Mouse (Mus musculus): ENCODE results near the gene Timm8a2. TPM values are rescaled to one million over a fixed set of nuclear protein-coding genes. Genes with fewer than 3 reads are reported as not detected.

The Timm8a2 gene
- polyA plus RNA-seq, 1 experiment from 2014 or later = not detected

DNA sequence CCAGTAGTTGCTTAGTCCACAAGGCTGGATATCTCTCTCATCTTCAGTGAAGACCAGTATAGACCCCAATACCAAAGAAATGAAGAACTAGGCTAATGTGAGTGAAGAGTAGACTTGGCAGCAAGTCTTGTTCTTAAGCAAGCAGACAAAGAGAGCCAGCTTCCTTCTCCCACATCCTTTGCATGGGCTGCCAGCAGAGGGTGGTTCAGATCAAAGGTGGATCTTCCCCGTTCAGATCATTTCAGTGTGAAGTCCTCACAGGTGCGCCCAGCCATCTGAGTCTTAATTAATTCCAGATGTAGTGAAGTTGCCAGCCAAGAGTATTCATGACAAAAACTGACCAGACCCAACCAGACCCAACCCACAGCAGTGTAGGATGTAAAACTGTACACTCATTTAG lies 16.5 kb upstream of the Timm8a2 start:
- WGBS = 96% methylated on average over 2 of the region's 2 CpGs
- no peak overlapping the region for H3K9ac ChIP-seq (ENCODE audit: low read depth, low read length)
- H3K27ac ChIP-seq (ENCODE audit: low read length) = no peak overlapping the region
- H3K4me1 ChIP-seq (ENCODE audit: control insufficient read depth, insufficient read depth, low read length) = no peaks in the 10 kb centered on the region
- no peak overlapping the region for H3K4me2 ChIP-seq (ENCODE audit: low read length)
- H3K9me3 ChIP-seq (replicated peaks; ENCODE audit: control insufficient read depth, low read length, poor library complexity, severe bottlenecking) = no peaks in the 10 kb centered on the region
- no peaks in the 10 kb centered on the region for H3K27me3 ChIP-seq (ENCODE audit: control insufficient read depth, insufficient read depth, low read depth, low read length)
- H3K4me3 ChIP-seq (ENCODE audit: low read depth, low read length) = no peak overlapping the region
- ATAC-seq = no peak
- H3K36me3 ChIP-seq (ENCODE audit: control insufficient read depth, insufficient read depth, low read length) = peaks cover 11% of the 10 kb centered on the region

DNA sequence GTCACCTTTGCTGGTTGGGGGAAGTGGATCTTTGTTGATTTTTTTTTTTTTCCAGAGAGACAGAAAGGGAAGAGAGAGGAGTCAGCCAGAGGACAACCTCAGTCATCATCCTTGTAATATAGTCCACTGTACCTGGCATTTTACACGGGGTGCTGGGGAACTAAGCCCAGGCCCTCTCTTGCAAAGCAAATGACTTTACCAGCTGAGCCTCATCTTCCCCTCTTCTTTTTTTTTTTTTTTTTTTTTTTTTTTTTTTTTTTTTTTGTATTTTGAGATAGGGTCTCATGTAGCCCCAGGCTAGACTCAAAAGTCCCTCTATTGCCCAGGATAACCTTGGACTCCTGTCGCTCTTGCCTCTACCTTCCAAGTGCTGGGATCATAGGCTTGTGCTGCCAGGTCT lies 15.1 kb upstream of the Timm8a2 start:
- H3K4me3 ChIP-seq (ENCODE audit: low read depth, low read length) = no peak overlapping the region
- no peak overlapping the region for H3K27ac ChIP-seq (ENCODE audit: low read length)
- H3K27me3 ChIP-seq (ENCODE audit: control insufficient read depth, insufficient read depth, low read depth, low read length) = no peaks in the 10 kb centered on the region
- ATAC-seq = no peak
- H3K4me2 ChIP-seq (ENCODE audit: low read length) = no peak overlapping the region
- H3K9ac ChIP-seq (ENCODE audit: low read depth, low read length) = no peak overlapping the region
- H3K4me1 ChIP-seq (ENCODE audit: control insufficient read depth, insufficient read depth, low read length) = no peaks in the 10 kb centered on the region
- WGBS = 94% methylated on average over 2 of the region's 2 CpGs
- peaks cover 11% of the 10 kb centered on the region for H3K36me3 ChIP-seq (ENCODE audit: control insufficient read depth, insufficient read depth, low read length)
- H3K9me3 ChIP-seq (replicated peaks; ENCODE audit: control insufficient read depth, low read length, poor library complexity, severe bottlenecking) = no peaks in the 10 kb centered on the region

DNA sequence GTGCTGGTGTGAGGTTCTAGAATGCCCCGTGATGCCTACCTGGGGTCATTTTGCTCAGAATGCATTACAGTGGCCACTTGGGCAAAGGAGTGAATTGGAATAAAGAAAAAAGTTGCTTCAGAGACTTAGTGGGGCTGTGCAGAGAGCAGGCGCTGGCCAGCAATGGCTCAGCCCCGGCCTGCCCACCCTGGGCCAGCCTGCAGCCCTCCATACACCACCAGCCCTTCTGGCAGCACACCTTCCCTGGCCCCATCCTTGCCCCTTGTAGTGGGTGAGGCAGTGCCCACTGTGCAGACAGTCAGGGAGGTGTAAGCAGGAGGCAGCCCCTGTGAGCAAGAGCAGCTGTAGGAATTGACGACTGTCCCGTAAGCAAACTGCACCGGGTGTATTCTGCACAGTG lies 13.9 kb upstream of the Timm8a2 start:
- no peaks in the 10 kb centered on the region for H3K27me3 ChIP-seq (ENCODE audit: control insufficient read depth, insufficient read depth, low read depth, low read length)
- no peaks in the 10 kb centered on the region for H3K9me3 ChIP-seq (replicated peaks; ENCODE audit: control insufficient read depth, low read length, poor library complexity, severe bottlenecking)
- no peak overlapping the region for H3K4me3 ChIP-seq (ENCODE audit: low read depth, low read length)
- H3K4me2 ChIP-seq (ENCODE audit: low read length) = no peak overlapping the region
- ATAC-seq = no peak
- WGBS = 97% methylated on average over 6 of the region's 6 CpGs
- no peak overlapping the region for H3K9ac ChIP-seq (ENCODE audit: low read depth, low read length)
- no peak overlapping the region for H3K27ac ChIP-seq (ENCODE audit: low read length)
- H3K4me1 ChIP-seq (ENCODE audit: control insufficient read depth, insufficient read depth, low read length) = no peaks in the 10 kb centered on the region
- H3K36me3 ChIP-seq (ENCODE audit: control insufficient read depth, insufficient read depth, low read length) = peaks cover 11% of the 10 kb centered on the region

DNA sequence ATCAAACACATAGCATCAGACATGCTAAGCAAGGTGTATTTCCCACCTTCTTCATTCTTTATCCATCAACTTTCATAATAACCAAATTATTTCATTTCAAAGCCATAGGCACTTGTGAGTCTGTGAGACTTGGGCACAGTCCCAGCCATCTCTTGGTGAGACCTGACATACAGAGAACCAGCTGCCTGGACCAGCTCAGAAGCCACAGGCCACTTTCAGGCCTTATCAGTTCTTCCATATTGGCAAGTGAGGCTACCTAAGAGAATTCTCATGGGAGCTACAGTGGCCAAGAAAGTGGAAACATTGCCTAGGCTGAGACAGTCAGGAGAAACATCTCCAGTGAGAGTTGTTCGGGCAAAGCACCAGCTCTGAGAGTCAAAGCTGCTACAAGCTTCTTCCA lies 11.4 kb upstream of the Timm8a2 start:
- no peak overlapping the region for H3K4me3 ChIP-seq (ENCODE audit: low read depth, low read length)
- 87% methylated on average over 1 of the region's 1 CpGs for WGBS
- H3K4me2 ChIP-seq (ENCODE audit: low read length) = no peak overlapping the region
- no peaks in the 10 kb centered on the region for H3K9me3 ChIP-seq (replicated peaks; ENCODE audit: control insufficient read depth, low read length, poor library complexity, severe bottlenecking)
- no peaks in the 10 kb centered on the region for H3K4me1 ChIP-seq (ENCODE audit: control insufficient read depth, insufficient read depth, low read length)
- H3K9ac ChIP-seq (ENCODE audit: low read depth, low read length) = no peak overlapping the region
- ATAC-seq = no peak
- no peaks in the 10 kb centered on the region for H3K27me3 ChIP-seq (ENCODE audit: control insufficient read depth, insufficient read depth, low read depth, low read length)
- no peak overlapping the region for H3K27ac ChIP-seq (ENCODE audit: low read length)
- peaks cover 11% of the 10 kb centered on the region for H3K36me3 ChIP-seq (ENCODE audit: control insufficient read depth, insufficient read depth, low read length)

DNA sequence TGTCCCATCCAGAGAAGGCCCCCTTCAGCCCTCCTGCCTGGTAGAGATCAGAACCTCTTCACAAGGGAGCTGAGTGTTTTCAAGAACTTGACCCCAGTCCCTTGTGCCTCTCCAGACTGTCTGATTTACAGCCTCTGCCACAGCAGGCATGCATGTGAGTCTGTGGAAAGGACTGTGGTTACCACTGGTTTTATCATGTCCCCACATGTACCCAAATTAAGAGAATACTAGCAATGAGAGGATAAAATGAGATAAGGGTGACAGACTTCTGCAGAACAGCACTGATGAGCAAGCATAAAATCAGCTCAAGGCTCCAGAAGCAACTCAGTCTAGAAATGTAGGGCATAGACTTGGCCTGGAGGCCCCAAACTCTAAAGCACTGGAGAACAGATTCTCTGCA lies 10.5 kb upstream of the Timm8a2 start:
- Histone ChIP-seq H3K9ac (ENCODE audit: low read depth, low read length) (no peak overlapping the region), H3K27ac (ENCODE audit: low read length) (no peak overlapping the region), H3K4me1 (ENCODE audit: control insufficient read depth, insufficient read depth, low read length) (no peaks in the 10 kb centered on the region), H3K4me2 (ENCODE audit: low read length) (no peak overlapping the region), H3K27me3 (ENCODE audit: control insufficient read depth, insufficient read depth, low read depth, low read length) (no peaks in the 10 kb centered on the region), H3K9me3 (replicated peaks; ENCODE audit: control insufficient read depth, low read length, poor library complexity, severe bottlenecking) (no peaks in the 10 kb centered on the region), H3K36me3 (ENCODE audit: control insufficient read depth, insufficient read depth, low read length) (peaks cover 11% of the 10 kb centered on the region), H3K4me3 (ENCODE audit: low read depth, low read length) (no peak overlapping the region)
- no peak for ATAC-seq

DNA sequence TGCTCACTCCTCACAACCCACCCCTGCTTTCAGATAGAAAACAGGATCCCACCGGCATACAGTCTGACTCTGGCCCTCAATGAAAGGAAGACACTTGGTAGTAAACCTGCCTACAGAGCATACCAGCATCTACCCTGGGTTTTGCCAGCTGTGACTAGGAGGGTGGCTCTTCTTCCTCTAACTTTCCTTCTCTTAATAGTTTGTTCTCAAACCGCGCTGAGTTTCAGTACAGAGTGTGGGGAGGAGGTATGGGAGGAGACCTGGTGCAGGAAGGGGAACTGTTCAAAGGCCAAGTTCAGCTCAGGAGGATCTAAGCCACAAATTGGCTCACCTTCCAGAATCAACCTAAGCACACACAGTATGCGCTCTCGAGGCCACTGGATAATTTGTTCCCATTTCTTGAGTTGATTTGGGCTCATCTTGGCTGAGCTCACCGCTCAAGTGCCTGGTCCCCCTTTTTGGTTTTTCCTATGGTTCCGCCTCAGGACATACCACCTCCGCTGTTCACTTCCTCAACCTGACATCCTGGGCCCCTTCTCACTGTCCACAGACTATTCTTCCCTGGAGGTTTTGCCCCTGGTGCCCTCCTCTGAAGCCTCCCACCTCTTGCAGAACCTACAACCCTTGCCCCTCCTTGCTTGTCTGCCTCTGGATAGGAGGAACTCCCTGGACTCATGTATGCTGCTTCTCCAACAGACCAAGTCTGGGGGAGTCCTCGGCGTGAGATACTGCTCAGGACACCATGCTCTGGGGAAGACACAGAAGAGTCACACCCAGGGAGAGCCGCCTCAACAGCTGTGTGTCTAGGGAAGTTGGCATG lies 5.3 kb upstream of the Timm8a2 start:
- no peak overlapping the region for H3K4me2 ChIP-seq (ENCODE audit: low read length)

DNA sequence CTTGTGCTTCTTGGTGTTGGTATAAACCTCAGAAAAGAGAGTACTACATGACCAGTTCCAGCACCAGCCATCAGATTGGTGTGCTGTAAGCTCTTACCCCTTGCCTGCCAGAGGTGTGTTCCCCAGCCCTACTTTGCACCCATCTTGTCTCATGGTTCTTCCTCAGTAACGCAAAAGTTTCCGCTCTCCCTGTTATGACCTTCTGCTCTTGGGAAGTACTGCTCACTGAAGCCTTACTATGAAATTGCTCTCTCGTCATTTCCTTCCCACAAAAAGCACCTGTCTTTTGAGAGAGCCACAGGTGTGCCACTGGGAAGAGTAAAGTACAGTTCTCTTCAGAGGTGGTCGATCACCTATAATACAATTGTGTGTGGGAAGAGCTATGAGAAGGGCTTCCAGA lies 4.6 kb upstream of the Timm8a2 start:
- no peaks in the 10 kb centered on the region for H3K9me3 ChIP-seq (replicated peaks; ENCODE audit: control insufficient read depth, low read length, poor library complexity, severe bottlenecking)
- no peaks in the 10 kb centered on the region for H3K4me1 ChIP-seq (ENCODE audit: control insufficient read depth, insufficient read depth, low read length)
- no peak overlapping the region for H3K4me2 ChIP-seq (ENCODE audit: low read length)
- no peak overlapping the region for H3K4me3 ChIP-seq (ENCODE audit: low read depth, low read length)
- no peak overlapping the region for H3K27ac ChIP-seq (ENCODE audit: low read length)
- H3K9ac ChIP-seq (ENCODE audit: low read depth, low read length) = no peak overlapping the region
- 90% methylated on average over 4 of the region's 4 CpGs for WGBS
- no peak for ATAC-seq
- no peaks in the 10 kb centered on the region for H3K27me3 ChIP-seq (ENCODE audit: control insufficient read depth, insufficient read depth, low read depth, low read length)
- no peaks in the 10 kb centered on the region for H3K36me3 ChIP-seq (ENCODE audit: control insufficient read depth, insufficient read depth, low read length)

More for the DNA sequence above, 5.3 kb upstream of the Timm8a2 start:
- no peak overlapping the region for H3K27ac ChIP-seq (ENCODE audit: low read length)
- no peaks in the 10 kb centered on the region for H3K4me1 ChIP-seq (ENCODE audit: control insufficient read depth, insufficient read depth, low read length)
- 94% methylated on average over 11 of the region's 11 CpGs for WGBS
- no peaks in the 10 kb centered on the region for H3K9me3 ChIP-seq (replicated peaks; ENCODE audit: control insufficient read depth, low read length, poor library complexity, severe bottlenecking)
- ATAC-seq = no peak
- no peaks in the 10 kb centered on the region for H3K27me3 ChIP-seq (ENCODE audit: control insufficient read depth, insufficient read depth, low read depth, low read length)
- H3K9ac ChIP-seq (ENCODE audit: low read depth, low read length) = no peak overlapping the region
- no peaks in the 10 kb centered on the region; the same call in 1 of the 2 replicates for H3K36me3 ChIP-seq (ENCODE audit: control insufficient read depth, insufficient read depth, low read length)
- H3K4me3 ChIP-seq (ENCODE audit: low read depth, low read length) = no peak overlapping the region

DNA sequence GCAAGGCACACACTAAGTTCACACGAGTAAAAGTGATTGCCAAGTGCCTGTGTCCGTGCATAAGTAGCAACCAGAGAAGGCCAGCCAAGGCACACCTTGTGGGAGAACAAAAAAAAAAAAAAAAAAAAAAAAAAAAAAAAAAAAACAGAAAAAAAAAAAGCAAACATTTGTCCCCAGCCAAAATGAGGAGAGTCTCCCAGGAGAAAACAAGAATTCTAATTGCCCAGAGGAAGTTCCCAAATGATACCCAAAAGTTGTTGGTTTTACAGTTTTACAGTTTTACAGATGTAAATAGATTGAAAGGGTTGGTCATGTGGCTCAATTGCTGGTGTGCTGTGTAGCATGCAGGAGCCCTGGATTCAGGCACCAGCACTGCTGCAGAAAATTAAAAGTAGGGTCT lies 2.4 kb upstream of the Timm8a2 start:
- no peak overlapping the region for H3K4me3 ChIP-seq (ENCODE audit: low read depth, low read length)
- H3K27me3 ChIP-seq (ENCODE audit: control insufficient read depth, insufficient read depth, low read depth, low read length) = no peaks in the 10 kb centered on the region
- 92% methylated on average over 2 of the region's 2 CpGs for WGBS
- H3K4me1 ChIP-seq (ENCODE audit: control insufficient read depth, insufficient read depth, low read length) = no peaks in the 10 kb centered on the region
- H3K9ac ChIP-seq (ENCODE audit: low read depth, low read length) = no peak overlapping the region
- H3K9me3 ChIP-seq (replicated peaks; ENCODE audit: control insufficient read depth, low read length, poor library complexity, severe bottlenecking) = no peaks in the 10 kb centered on the region
- no peak overlapping the region for H3K4me2 ChIP-seq (ENCODE audit: low read length)
- no peak for ATAC-seq
- H3K27ac ChIP-seq (ENCODE audit: low read length) = no peak overlapping the region
- no peaks in the 10 kb centered on the region for H3K36me3 ChIP-seq (ENCODE audit: control insufficient read depth, insufficient read depth, low read length)

DNA sequence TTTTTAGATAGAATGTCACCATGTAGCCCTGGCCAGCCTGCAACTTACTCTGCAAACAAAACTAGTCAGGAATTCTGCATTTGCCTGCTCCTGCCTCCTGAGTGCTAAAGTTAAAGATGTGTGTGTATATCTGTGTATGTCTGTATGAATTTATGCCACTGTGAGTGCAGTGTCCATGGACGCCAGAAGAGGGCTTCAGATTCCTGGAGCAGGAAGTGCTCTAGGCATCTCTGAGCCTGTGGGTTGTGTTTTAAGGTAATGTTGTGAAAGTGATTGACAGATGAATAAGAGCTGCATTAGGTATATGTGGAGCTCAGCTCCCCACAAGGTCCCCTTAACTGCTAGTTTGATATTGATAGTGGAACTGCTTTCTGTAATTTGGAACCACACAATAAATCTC lies 707 bp downstream of the Timm8a2 start:
- Histone ChIP-seq H3K27ac (ENCODE audit: low read length) (no peak overlapping the region), H3K9me3 (replicated peaks; ENCODE audit: control insufficient read depth, low read length, poor library complexity, severe bottlenecking) (no peaks in the 10 kb centered on the region), H3K36me3 (ENCODE audit: control insufficient read depth, insufficient read depth, low read length) (no peaks in the 10 kb centered on the region), H3K4me2 (ENCODE audit: low read length) (no peak overlapping the region), H3K4me3 (ENCODE audit: low read depth, low read length) (no peak overlapping the region), H3K4me1 (ENCODE audit: control insufficient read depth, insufficient read depth, low read length) (no peaks in the 10 kb centered on the region), H3K9ac (ENCODE audit: low read depth, low read length) (no peak overlapping the region), H3K27me3 (ENCODE audit: control insufficient read depth, insufficient read depth, low read depth, low read length) (no peaks in the 10 kb centered on the region)
- 87% methylated on average over 1 of the region's 1 CpGs for WGBS
- ATAC-seq = no peak
